Mouse (Mus musculus) embryonic fibroblast, embryonic 13.5 days (primary cell): ENCODE measurements around the gene Cltb.

Experiments
- CTCF ChIP-seq: IDR thresholded peaks from 2 replicates; pipeline ENCODE4 v1.5.1; 2011; ENCODE audit warnings: mild to moderate bottlenecking, control low read depth, low read length, moderate library complexity, borderline replicate concordance; ENCODE audit not compliant: insufficient read depth
- POLR2A ChIP-seq: IDR thresholded peaks from 2 replicates; pipeline ENCODE4 v1.6.1; 2011; ENCODE audit warnings: low read depth, mild to moderate bottlenecking, control low read depth, low read length, moderate library complexity

- TF ChIP-seq POLR2A (no peak; the same call in 1 of the 2 replicates), CTCF (no peak)
Measured at GRCm38 (mm10) chr13:54589414-54589995, 21.6 kb downstream of the Cltb start.
